Mouse (Mus musculus): Measurements from ENCODE around the gene Dzip1l.

DNA sequence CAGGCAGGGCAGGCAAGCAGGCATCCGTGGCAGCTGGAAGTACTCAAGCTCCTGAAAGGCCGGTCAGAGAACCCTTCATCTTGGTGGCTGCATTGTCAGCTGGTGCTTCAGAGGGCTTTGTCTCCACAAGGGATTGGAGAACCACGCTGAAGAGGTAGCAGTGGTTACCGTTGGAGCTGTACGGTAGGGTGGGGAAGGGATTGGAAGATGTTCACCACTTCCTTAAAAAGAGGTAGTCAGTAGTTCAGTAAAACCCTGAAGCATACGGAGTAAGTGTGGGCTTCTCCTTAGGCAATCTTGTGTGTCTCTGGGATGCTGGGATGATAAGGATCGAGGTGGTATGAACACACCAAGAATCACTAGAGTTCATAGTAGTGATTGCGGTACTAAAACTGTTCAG lies 38.2 kb upstream of the Dzip1l start:
- no peak for TF ChIP-seq GATA1 (IDR thresholded peaks at IDR 0.05; ENCODE audit: borderline replicate concordance, low read length)
- no peak for TF ChIP-seq FLI1 (IDR thresholded peaks at IDR 0.05; ENCODE audit: low read length)
